Mouse (Mus musculus) NIH3T3 (cell line): ENCODE results near the gene Oas1d.

ENCODE experiments used
- DNase-seq: peaks from one replicate; pipeline ENCODE4 v3.0.0-alpha.2; 2012; ENCODE audit warnings: low read depth

Gene Oas1d

DNA sequence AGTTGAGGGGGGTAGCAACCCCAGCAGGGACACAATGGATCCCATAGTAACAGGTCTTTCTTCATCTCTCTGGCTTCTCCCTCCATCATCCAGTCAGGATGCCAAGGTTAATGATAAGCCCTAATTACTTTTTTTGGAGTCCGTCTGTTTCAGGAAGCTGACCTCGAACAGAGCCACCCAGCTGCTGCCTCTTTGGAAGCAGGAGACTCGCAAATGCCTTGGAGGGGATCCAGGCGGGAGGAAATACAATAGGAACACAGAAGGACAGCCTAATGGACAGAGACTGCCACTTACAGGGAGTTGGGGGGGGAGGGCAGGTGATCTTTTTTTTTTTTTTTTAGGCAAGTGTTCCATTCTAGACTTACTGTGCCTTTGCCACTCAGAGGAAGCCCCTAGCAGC, 55.4 kb downstream of the Oas1d start:
- DNase-seq: no peak
